Comparison of ENCODE assay signal across 12 mouse cellular contexts in the genomic region with DNA sequence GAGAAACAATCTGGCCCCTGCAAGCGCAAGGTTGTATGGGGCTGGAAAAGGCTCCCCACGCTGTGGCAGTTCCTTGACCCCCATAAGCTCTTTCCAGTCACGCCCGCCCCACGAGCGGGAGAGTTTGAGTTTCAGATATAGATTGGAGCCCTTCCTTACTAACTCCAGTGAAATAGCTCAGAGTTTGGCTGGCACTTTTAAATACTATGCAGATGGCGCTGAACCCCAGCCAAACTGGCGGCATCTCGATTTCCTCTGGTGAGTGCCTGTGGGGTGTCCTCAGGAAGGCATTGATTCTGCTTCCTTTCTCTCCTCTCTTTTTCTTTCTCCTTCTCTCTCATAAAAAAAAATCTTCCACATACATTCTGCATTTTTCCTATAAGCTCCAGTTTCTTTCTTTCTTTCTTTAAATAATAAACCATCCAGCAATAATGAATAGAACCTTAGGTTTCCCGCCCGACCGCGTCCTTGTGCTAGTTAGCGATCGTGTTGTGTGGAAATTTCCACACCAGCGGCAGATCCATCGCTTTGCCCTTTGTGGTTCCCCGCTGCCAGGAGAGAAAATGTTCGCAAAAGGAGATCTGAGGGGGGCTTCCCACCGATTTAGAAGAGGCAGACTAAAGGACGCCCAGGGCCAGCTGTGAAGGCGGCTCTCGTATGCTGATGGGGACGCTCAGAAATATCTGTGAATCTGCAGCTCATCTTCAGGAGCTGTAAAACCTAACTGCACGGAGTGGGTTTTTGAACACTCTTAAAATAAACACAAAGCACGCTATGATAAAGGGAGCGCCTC.
DNase-seq lines count a peak whose midpoint lies in the region; ATAC-seq and TF ChIP-seq lines count a peak whose summit lies in the region.
"Had no signal": no experiment of that assay in that cellular context is flagged by ENCODE, and none has a peak within 500 bp of the region (broad histone marks: within the 10 kb centered on the region; RNA-seq: fewer than 3 reads in every experiment).

No protein-coding gene starts in this region.

- no peaks in the 10 kb centered on the region for H3K9me3 ChIP-seq in hindbrain, postnatal 0 days (ENCODE audit: low read length)
- H3K9me3 ChIP-seq in hindbrain, embryonic 12.5 days (replicated peaks) = no peaks in the 10 kb centered on the region
- no peaks in the 10 kb centered on the region for H3K9me3 ChIP-seq in lung, postnatal 0 days (ENCODE audit: low read length)
- H3K9me3 ChIP-seq: hindbrain, embryonic 15.5 days had no signal

- no peak for TF ChIP-seq CTCF in hindbrain, postnatal 0 days (IDR thresholded peaks at IDR 0.05; ENCODE audit: low read depth)
- no peak for TF ChIP-seq CTCF in lung, postnatal 0 days (IDR thresholded peaks at IDR 0.05)

- 0 out of 2 replicates have a peak overlapping the region, but pooled peaks have one; percentile 7 for H3K4me2 ChIP-seq in hindbrain, postnatal 0 days (ENCODE audit: low read depth, low read length)
- no peak overlapping the region for H3K4me2 ChIP-seq in hindbrain, embryonic 12.5 days (replicated peaks)
- H3K4me2 ChIP-seq in lung, postnatal 0 days (replicated peaks; ENCODE audit: low read depth, low read length) = no peak overlapping the region
- H3K4me2 ChIP-seq: hindbrain, embryonic 15.5 days had no signal

- H3K36me3 ChIP-seq in hindbrain, postnatal 0 days (ENCODE audit: insufficient read depth, low read length) = no peaks in the 10 kb centered on the region
- no peaks in the 10 kb centered on the region for H3K36me3 ChIP-seq in hindbrain, embryonic 12.5 days
- no peaks in the 10 kb centered on the region for H3K36me3 ChIP-seq in lung, postnatal 0 days (ENCODE audit: insufficient read depth, low read length)
- H3K36me3 ChIP-seq: hindbrain, embryonic 15.5 days had no signal

- no peaks in the 10 kb centered on the region for H3K27me3 ChIP-seq in hindbrain, postnatal 0 days (ENCODE audit: insufficient read depth, low read length)
- no peaks in the 10 kb centered on the region for H3K27me3 ChIP-seq in hindbrain, embryonic 12.5 days
- H3K27me3 ChIP-seq in lung, postnatal 0 days (replicated peaks; ENCODE audit: insufficient read depth, low read length) = no peaks in the 10 kb centered on the region
- H3K27me3 ChIP-seq: hindbrain, embryonic 15.5 days had no signal

- TF ChIP-seq EP300 in lung, postnatal 0 days (IDR thresholded peaks at IDR 0.05) = no peak

- DNase-seq in hindbrain, postnatal 0 days (ENCODE audit: low spot score) = peak; percentile 67
- DNase-seq in left cerebral cortex, adult 11 months (ENCODE audit: low spot score) = peak; percentile 40
- DNase-seq in right cerebral cortex, postnatal 4 days = peak; percentile 76
- no peak for DNase-seq in lung, postnatal 0 days (ENCODE audit: low spot score)
- DNase-seq in spleen, adult 12 weeks (ENCODE audit: low spot score) = no peak
- no peak for DNase-seq in urinary bladder, adult 18-20 months (ENCODE audit: low spot score in 2 of 2)
- DNase-seq: gastrocnemius, postnatal 36 days; lung, postnatal 14 days; thymus, adult 2 months had no signal

- H3K27ac ChIP-seq in hindbrain, postnatal 0 days = peak overlapping the region; percentile 58; the same call in 1 of the 2 replicates
- H3K27ac ChIP-seq in hindbrain, embryonic 12.5 days = no peak overlapping the region
- H3K27ac ChIP-seq in lung, postnatal 0 days (ENCODE audit: low read length) = no peak overlapping the region
- H3K27ac ChIP-seq: hindbrain, embryonic 15.5 days had no signal

- ATAC-seq in hindbrain, postnatal 0 days = 0 out of 2 replicates have a peak, but pooled peaks have one; percentile 43
- ATAC-seq in hindbrain, embryonic 12.5 days (ENCODE audit: low FRiP score) = no peak
- peak; percentile 80 for ATAC-seq in frontal cortex, adult (ENCODE audit: low TSS enrichment)
- ATAC-seq in lung, postnatal 0 days = no peak

- H3K4me1 ChIP-seq in hindbrain, postnatal 0 days (ENCODE audit: insufficient read depth, low read length) = no peaks in the 10 kb centered on the region
- no peaks in the 10 kb centered on the region for H3K4me1 ChIP-seq in hindbrain, embryonic 12.5 days
- H3K4me1 ChIP-seq in lung, postnatal 0 days (ENCODE audit: insufficient read depth, low read depth, low read length) = no peaks in the 10 kb centered on the region
- H3K4me1 ChIP-seq: hindbrain, embryonic 15.5 days had no signal

- 73% methylated on average over 27 of the region's 27 CpGs for WGBS in hindbrain, postnatal 0 days
- WGBS in hindbrain, embryonic 12.5 days = 89% methylated on average over 27 of the region's 27 CpGs
- WGBS in lung, postnatal 0 days = 86% methylated on average over 27 of the region's 27 CpGs

- no peak overlapping the region for H3K4me3 ChIP-seq in hindbrain, postnatal 0 days (ENCODE audit: low read length)
- no peak overlapping the region for H3K4me3 ChIP-seq in hindbrain, embryonic 12.5 days
- no peak overlapping the region for H3K4me3 ChIP-seq in lung, postnatal 0 days (ENCODE audit: low read depth, low read length)
- H3K4me3 ChIP-seq: hindbrain, embryonic 15.5 days had no signal

- H3K9ac ChIP-seq in hindbrain, postnatal 0 days (replicated peaks; ENCODE audit: low read length) = no peak overlapping the region
- H3K9ac ChIP-seq in hindbrain, embryonic 12.5 days = no peak overlapping the region
- no peak overlapping the region for H3K9ac ChIP-seq in lung, postnatal 0 days (replicated peaks; ENCODE audit: low read depth)
- H3K9ac ChIP-seq: hindbrain, embryonic 15.5 days had no signal

Comparison
In these comparisons a context has a peak if more than half of its experiments do, and no peak if none do; other contexts are left out.
1. ATAC-seq: peak in hindbrain, postnatal 0 days (single experiment) and frontal cortex, adult (single experiment); none in hindbrain, embryonic 12.5 days (single experiment) and lung, postnatal 0 days (single experiment).
2. DNase-seq: peak in hindbrain, postnatal 0 days (single experiment), left cerebral cortex, adult 11 months (single experiment) and right cerebral cortex, postnatal 4 days (single experiment); none in lung, postnatal 0 days (single experiment), spleen, adult 12 weeks (single experiment) and urinary bladder, adult 18-20 months (0 of 2).